ENCODE assay signal across 9 mouse cellular contexts in the genomic region with DNA sequence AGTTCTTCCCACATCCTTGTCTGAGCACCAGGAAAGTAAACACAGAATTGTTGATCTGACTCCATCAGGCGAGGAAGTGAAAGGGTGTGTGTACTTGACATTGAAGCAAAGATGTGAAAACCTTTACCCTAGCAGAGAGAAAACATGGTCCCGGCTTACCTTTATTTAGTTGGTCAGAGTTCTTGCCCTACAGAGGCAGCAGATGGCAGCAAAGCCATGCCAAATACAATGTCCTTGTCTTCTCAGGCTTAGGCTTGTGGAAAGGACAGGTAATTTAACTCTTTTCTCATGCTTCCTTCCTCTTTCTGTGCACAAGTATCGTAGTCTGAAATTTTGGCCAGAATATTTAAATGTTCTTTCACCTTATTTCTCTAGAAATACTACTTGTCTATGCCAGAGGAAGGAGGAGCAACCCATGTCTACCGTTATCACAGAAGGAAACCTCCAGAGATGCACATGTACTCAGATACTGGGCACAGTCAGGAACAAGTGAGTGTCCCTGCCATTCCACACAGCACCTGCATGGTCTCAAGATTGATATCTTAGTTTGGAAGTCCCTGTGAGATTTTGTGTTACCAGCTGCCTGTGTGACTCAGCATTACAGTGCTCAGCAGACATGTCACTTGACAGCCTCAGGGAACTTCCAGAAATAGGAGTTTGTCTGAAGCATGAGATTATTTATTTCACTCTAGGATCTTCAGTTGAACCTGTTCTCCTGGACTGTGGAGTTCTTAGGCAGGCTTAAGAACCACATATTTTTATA. TPM values are rescaled to one million over a fixed set of nuclear protein-coding genes. Genes with fewer than 3 reads are reported as not detected.
DNase-seq lines count a peak whose midpoint lies in the region; ATAC-seq and TF ChIP-seq lines count a peak whose summit lies in the region.
"Had no signal": no experiment of that assay in that cellular context is flagged by ENCODE, and none has a peak within 500 bp of the region (broad histone marks: within the 10 kb centered on the region; RNA-seq: fewer than 3 reads in every experiment).

No protein-coding gene starts in this region.

- H3K9ac ChIP-seq in heart, adult 2 months (ENCODE audit: low read depth, low read length): no peak overlapping the region
- H3K9ac ChIP-seq in kidney, postnatal 0 days (ENCODE audit: low read depth, low read length): no peak overlapping the region
- H3K9ac ChIP-seq: limb, embryonic 15.5 days had no signal

- intact Hi-C loops in heart, adult 2 months (cut with DNase I): no loop called here
- intact Hi-C loops in heart, postnatal 25 days (cut with DNase I): loop anchor here (5.0 kb wide), 3 partner anchors 180 to 375 kb away; no protein-coding TSS in a partner anchor

- DNase-seq in heart, adult 2 months: peak; percentile 45 to 48
- no peak for DNase-seq in heart, postnatal 25 days (ENCODE audit: low spot score)
- DNase-seq in 416B (ENCODE audit: low read depth) (peak; percentile 79), adipocyte (ENCODE audit: low spot score) (peak; percentile 68)
- peak; percentile 62 for DNase-seq in embryo, embryonic 11 days
- DNase-seq in kidney, postnatal 0 days (ENCODE audit: low spot score): peak; percentile 80
- DNase-seq in testis, postnatal 14 days (ENCODE audit: low spot score): no peak

- no peak for TF ChIP-seq POLR2A in heart, adult 2 months (IDR thresholded peaks at IDR 0.05; ENCODE audit: insufficient read depth, low read depth, low read length)

- peaks cover 9% of the 10 kb centered on the region for H3K4me1 ChIP-seq in heart, adult 2 months (ENCODE audit: control insufficient read depth, insufficient read depth, low read length)
- H3K4me1 ChIP-seq in kidney, postnatal 0 days (replicated peaks; ENCODE audit: insufficient read depth, low read length): peaks cover 8% of the 10 kb centered on the region; the same call in 1 of the 2 replicates

- H3K27me3 ChIP-seq in heart, adult 2 months (ENCODE audit: control insufficient read depth, insufficient read depth, low read length): no peaks in the 10 kb centered on the region
- H3K27me3 ChIP-seq in kidney, postnatal 0 days (ENCODE audit: insufficient read depth, low read length): no peaks in the 10 kb centered on the region
- H3K27me3 ChIP-seq: limb, embryonic 15.5 days had no signal

- peaks cover 7% of the 10 kb centered on the region for H3K36me3 ChIP-seq in heart, adult 2 months (ENCODE audit: control insufficient read depth, insufficient read depth, low read length)
- 0 out of 2 replicates have a peak, but pooled peaks cover 6% of the 10 kb centered on the region for H3K36me3 ChIP-seq in kidney, postnatal 0 days (ENCODE audit: insufficient read depth, low read length)

- ATAC-seq in kidney, postnatal 0 days (replicated peaks; ENCODE audit: low FRiP score, low read depth): no peak
- ATAC-seq in megakaryocyte-erythroid progenitor cell, adult 5-6 weeks (replicated peaks; ENCODE audit: low FRiP score, low TSS enrichment, poor library complexity, severe bottlenecking): peak; percentile 51

- peak; percentile 81 for TF ChIP-seq CTCF in heart, adult 2 months (IDR thresholded peaks at IDR 0.05)
- TF ChIP-seq CTCF in kidney, postnatal 0 days (IDR thresholded peaks at IDR 0.05; ENCODE audit: low read depth): peak; percentile 87

- no peaks in the 10 kb centered on the region for H3K9me3 ChIP-seq in kidney, postnatal 0 days (replicated peaks; ENCODE audit: low read length)
- H3K9me3 ChIP-seq: limb, embryonic 15.5 days had no signal

- H3K4me2 ChIP-seq in kidney, postnatal 0 days (ENCODE audit: low read length): no peak overlapping the region
- H3K4me2 ChIP-seq: limb, embryonic 15.5 days had no signal

- WGBS in heart, adult 2 months: 30% methylated on average over 4 of the region's 4 CpGs
- WGBS in kidney, postnatal 0 days: 34% methylated on average over 4 of the region's 4 CpGs

- H3K79me2 ChIP-seq in heart, adult 2 months (replicated peaks; ENCODE audit: control insufficient read depth, insufficient read depth, low read length): no peaks in the 10 kb centered on the region

- H3K27ac ChIP-seq in heart, adult 2 months: no peak overlapping the region; the same call in 1 of the 2 replicates
- H3K27ac ChIP-seq in kidney, postnatal 0 days: no peak overlapping the region; the same call in 1 of the 2 replicates
- H3K27ac ChIP-seq: limb, embryonic 15.5 days had no signal

- no peak overlapping the region for H3K4me3 ChIP-seq in heart, adult 2 months
- H3K4me3 ChIP-seq in kidney, postnatal 0 days (replicated peaks; ENCODE audit: low read depth, low read length): no peak overlapping the region
- H3K4me3 ChIP-seq: limb, embryonic 15.5 days had no signal

- 0 out of 2 replicates have a peak, but pooled peaks have one; percentile 21 for TF ChIP-seq EP300 in heart, adult 2 months (IDR thresholded peaks at IDR 0.05; ENCODE audit: insufficient read depth, low read depth, low read length)

RNA-seq across cellular contexts. Expression of gene Akip1, which starts 3.7 kb away (rescaled TPM):
- 10 to 100 TPM; 13.5 to 14.0 TPM for total RNA-seq in heart, adult 2 months (2021)
- 9.8 and 13.7 TPM in 2 replicates for polyA plus RNA-seq in heart, adult 2 months (2012; rRNA removed)
- 10 to 100 TPM; 12.7 to 12.8 TPM for total RNA-seq in heart, postnatal 25 days (2021)
- 33.1 and 33.6 TPM in 2 replicates for polyA plus RNA-seq in kidney, postnatal 0 days (2015; fragmentation: Nextera tagmentation; extraction: Ambion mirVana)
- total RNA-seq in megakaryocyte-erythroid progenitor cell, adult 5-6 weeks (2014; fragmentation: Nextera tagmentation): 40.8 and 50.5 TPM in 2 replicates
- 35.3 and 43.5 TPM in 2 replicates for total RNA-seq in megakaryocyte-erythroid progenitor cell, adult 5-6 weeks (2017)

RNA-seq across cellular contexts. Expression of gene St5, which starts 3.8 kb away (rescaled TPM):
- 10 to 100 TPM; 24.3 to 28.4 TPM for total RNA-seq in heart, adult 2 months (2021)
- polyA plus RNA-seq in heart, adult 2 months (2012; rRNA removed): 40.3 and 62.0 TPM in 2 replicates
- 10 to 100 TPM; 28.0 to 30.2 TPM for total RNA-seq in heart, postnatal 25 days (2021)
- 40.3 and 42.2 TPM in 2 replicates for polyA plus RNA-seq in kidney, postnatal 0 days (2015; fragmentation: Nextera tagmentation; extraction: Ambion mirVana)
- 8.5 and 16.1 TPM in 2 replicates for total RNA-seq in megakaryocyte-erythroid progenitor cell, adult 5-6 weeks (2014; fragmentation: Nextera tagmentation)
- 6.5 and 12.5 TPM in 2 replicates for total RNA-seq in megakaryocyte-erythroid progenitor cell, adult 5-6 weeks (2017)

RNA-seq across cellular contexts. Expression of gene BC051019, which starts 16.4 kb away (rescaled TPM):
- not detected for total RNA-seq in heart, adult 2 months (2021)
- 1.5 TPM in 1 of 2 replicates, not detected in the other for polyA plus RNA-seq in heart, adult 2 months (2012; rRNA removed)
- not detected for total RNA-seq in heart, postnatal 25 days (2021)
- polyA plus RNA-seq in kidney, postnatal 0 days (2015; fragmentation: Nextera tagmentation; extraction: Ambion mirVana): not detected in 2 replicates
- not detected in 2 replicates for total RNA-seq in megakaryocyte-erythroid progenitor cell, adult 5-6 weeks (2014; fragmentation: Nextera tagmentation)
- not detected in 2 replicates for total RNA-seq in megakaryocyte-erythroid progenitor cell, adult 5-6 weeks (2017)
- polyA plus RNA-seq: limb, embryonic 15.5 days had no signal

RNA-seq across cellular contexts. Expression of gene Ascl3, which starts 24.3 kb away (rescaled TPM):
- not detected for total RNA-seq in heart, adult 2 months (2021)
- polyA plus RNA-seq in heart, adult 2 months (2012; rRNA removed): not detected in 2 replicates
- total RNA-seq in heart, postnatal 25 days (2021): not detected
- polyA plus RNA-seq in kidney, postnatal 0 days (2015; fragmentation: Nextera tagmentation; extraction: Ambion mirVana): 0.61 and 0.68 TPM in 2 replicates
- not detected in 2 replicates for total RNA-seq in megakaryocyte-erythroid progenitor cell, adult 5-6 weeks (2014; fragmentation: Nextera tagmentation)
- total RNA-seq in megakaryocyte-erythroid progenitor cell, adult 5-6 weeks (2017): 2.1 TPM in 1 of 2 replicates, not detected in the other
- polyA plus RNA-seq: limb, embryonic 15.5 days had no signal

RNA-seq across cellular contexts. Expression of gene Tmem9b, which starts 45.5 kb away (rescaled TPM):
- 10 to 100 TPM; 28.1 to 34.3 TPM for total RNA-seq in heart, adult 2 months (2021)
- polyA plus RNA-seq in heart, adult 2 months (2012; rRNA removed): 35.4 and 61.2 TPM in 2 replicates
- 10 to 100 TPM; 28.5 to 31.3 TPM for total RNA-seq in heart, postnatal 25 days (2021)
- polyA plus RNA-seq in kidney, postnatal 0 days (2015; fragmentation: Nextera tagmentation; extraction: Ambion mirVana): 94.9 and 95.7 TPM in 2 replicates
- total RNA-seq in megakaryocyte-erythroid progenitor cell, adult 5-6 weeks (2014; fragmentation: Nextera tagmentation): 24.3 and 26.4 TPM in 2 replicates
- 16.2 and 24.6 TPM in 2 replicates for total RNA-seq in megakaryocyte-erythroid progenitor cell, adult 5-6 weeks (2017)

Comparison
In these comparisons a context has a peak if more than half of its experiments do, and no peak if none do; other contexts are left out.
1. DNase-seq: peak in heart, adult 2 months (2 of 2), 416B (single experiment), adipocyte (single experiment), embryo, embryonic 11 days (single experiment) and kidney, postnatal 0 days (single experiment); none in heart, postnatal 25 days (single experiment) and testis, postnatal 14 days (single experiment).